8 mouse cellular contexts compared by ENCODE assay signal in the genomic region with DNA sequence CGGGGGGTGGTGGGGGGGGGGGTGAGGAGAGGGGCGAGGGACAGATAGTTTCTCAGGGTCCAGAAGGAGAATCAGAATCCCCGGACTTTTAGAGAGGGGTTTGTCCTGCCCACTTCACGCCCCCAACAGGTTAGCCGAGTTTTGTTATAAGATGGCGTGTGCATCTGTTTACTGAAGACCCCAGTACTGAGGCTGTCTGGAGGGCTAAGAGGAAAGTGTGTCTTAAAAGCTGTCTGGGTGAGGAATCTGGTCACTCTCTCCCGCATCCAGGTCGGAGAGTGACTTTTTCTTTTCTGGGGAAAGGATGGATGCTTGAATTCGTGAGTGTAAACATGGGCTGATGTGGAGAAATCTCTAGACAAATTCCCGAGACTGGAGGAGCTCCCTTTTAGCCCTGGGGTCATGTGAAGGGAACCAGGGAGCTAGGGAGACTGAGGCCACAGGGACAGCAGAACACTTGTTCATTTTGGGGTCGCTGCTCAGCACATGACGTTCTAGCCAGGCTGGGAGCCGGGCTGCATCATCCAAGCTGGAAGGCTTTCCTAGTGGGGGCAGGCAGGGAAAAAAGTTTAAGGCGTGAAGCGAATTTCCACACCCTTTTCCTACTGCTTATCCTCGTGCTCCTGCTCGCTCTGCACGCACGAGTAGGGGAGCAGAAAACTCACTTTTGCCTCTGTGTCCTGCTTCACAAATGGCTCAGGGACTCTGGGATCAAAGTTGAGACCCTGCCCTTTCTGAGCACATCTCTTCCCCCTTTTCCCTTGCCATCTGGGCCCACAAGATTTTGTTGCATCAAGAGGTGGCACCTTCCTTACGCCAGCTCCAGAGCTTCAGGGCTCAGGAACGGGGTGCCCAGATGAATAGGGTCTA. TPM values are rescaled to one million over a fixed set of nuclear protein-coding genes. Genes with fewer than 3 reads are reported as not detected.
DNase-seq lines count a peak whose midpoint lies in the region; ATAC-seq lines count a peak whose summit lies in the region.

No protein-coding gene starts in this region.

- no peak overlapping the region for H3K4me3 ChIP-seq in lung, embryonic 15.5 days
- peak overlapping the region; percentile 62 for H3K4me3 ChIP-seq in limb, embryonic 13.5 days
- peak overlapping the region; percentile 50 for H3K4me3 ChIP-seq in stomach, embryonic 15.5 days (replicated peaks)

- H3K27me3 ChIP-seq in lung, embryonic 15.5 days, result peaks cover 72% of the 10 kb centered on the region
- peaks cover 69% of the 10 kb centered on the region for H3K27me3 ChIP-seq in limb, embryonic 13.5 days
- peaks cover 41% of the 10 kb centered on the region for H3K27me3 ChIP-seq in stomach, embryonic 15.5 days (replicated peaks)

- no peaks in the 10 kb centered on the region for H3K36me3 ChIP-seq in lung, embryonic 15.5 days
- no peaks in the 10 kb centered on the region for H3K36me3 ChIP-seq in limb, embryonic 13.5 days
- no peaks in the 10 kb centered on the region for H3K36me3 ChIP-seq in stomach, embryonic 15.5 days

- 3% methylated on average over 21 of the region's 21 CpGs for WGBS in lung, embryonic 15.5 days
- WGBS in limb, embryonic 13.5 days, result 3% methylated on average over 21 of the region's 21 CpGs
- WGBS in stomach, embryonic 15.5 days, result 4% methylated on average over 21 of the region's 21 CpGs

- DNase-seq in frontal cortex, postnatal 10 days (ENCODE audit: low spot score in 2 of 2), result no peak
- no peak for DNase-seq in lung, postnatal 14 days
- no peak for DNase-seq in thymus, postnatal 36 days
- no peak for DNase-seq in adrenal gland, adult (ENCODE audit: inconsistent age in 2 of 2, low spot score in 1 of 2)

- H3K4me1 ChIP-seq in lung, embryonic 15.5 days, result peaks cover 21% of the 10 kb centered on the region; the same call in 1 of the 2 replicates
- peaks cover 42% of the 10 kb centered on the region for H3K4me1 ChIP-seq in limb, embryonic 13.5 days
- 0 out of 2 replicates have a peak, but pooled peaks cover 7% of the 10 kb centered on the region for H3K4me1 ChIP-seq in stomach, embryonic 15.5 days

- H3K9me3 ChIP-seq in lung, embryonic 15.5 days, result no peaks in the 10 kb centered on the region
- H3K9me3 ChIP-seq in limb, embryonic 13.5 days, result peaks cover 4% of the 10 kb centered on the region; the same call in 1 of the 2 replicates
- H3K9me3 ChIP-seq in stomach, embryonic 15.5 days, result no peaks in the 10 kb centered on the region

- H3K27ac ChIP-seq in lung, embryonic 15.5 days, result no peak overlapping the region
- no peak overlapping the region; the same call in 1 of the 2 replicates for H3K27ac ChIP-seq in limb, embryonic 13.5 days
- no peak overlapping the region for H3K27ac ChIP-seq in stomach, embryonic 15.5 days

- ATAC-seq in frontal cortex, adult (ENCODE audit: low TSS enrichment), result peak; percentile 25
- ATAC-seq in lung, embryonic 15.5 days (ENCODE audit: borderline replicate concordance, extremely low read depth, low FRiP score, low TSS enrichment), result no peak
- ATAC-seq in limb, embryonic 13.5 days (ENCODE audit: low FRiP score, low read depth), result no peak
- no peak for ATAC-seq in stomach, embryonic 15.5 days (ENCODE audit: insufficient read depth, low FRiP score, low read depth)

- peak overlapping the region; percentile 91 for H3K4me2 ChIP-seq in lung, embryonic 15.5 days
- H3K4me2 ChIP-seq in limb, embryonic 13.5 days (replicated peaks), result peak overlapping the region; percentile 96
- peak overlapping the region; percentile 94 for H3K4me2 ChIP-seq in stomach, embryonic 15.5 days

- no peak overlapping the region for H3K9ac ChIP-seq in lung, embryonic 15.5 days
- peak overlapping the region; percentile 75 for H3K9ac ChIP-seq in limb, embryonic 13.5 days
- H3K9ac ChIP-seq in stomach, embryonic 15.5 days, result no peak overlapping the region

RNA-seq across cellular contexts. Expression of a gene that starts 1.3 kb away (rescaled TPM):
- 0.25 and 0.29 TPM in 2 replicates for polyA plus RNA-seq in lung, embryonic 15.5 days (2015; fragmentation: Nextera tagmentation; extraction: Ambion mirVana)
- 4.2 and 4.9 TPM in 2 replicates for polyA plus RNA-seq in limb, embryonic 13.5 days (2015; fragmentation: Nextera tagmentation; extraction: Ambion mirVana)
- 0.90 and 0.94 TPM in 2 replicates for polyA plus RNA-seq in stomach, embryonic 15.5 days (2015; fragmentation: Nextera tagmentation; extraction: Ambion mirVana)
